In genomic region chr10:75511060-75511459, GRCm38 (mm10) we compare ENCODE assay signal across 14 mouse cellular contexts.
"Had no signal": no experiment of that assay in that cellular context is flagged by ENCODE, and none has a peak within 500 bp of the region (broad histone marks: within the 10 kb centered on the region; RNA-seq: fewer than 3 reads in every experiment).

No protein-coding gene starts in this region.

- H3K4me3 ChIP-seq: limb, embryonic 13.5 days; liver, embryonic 15.5 days; midbrain, embryonic 10.5 days; neural tube, embryonic 13.5 days; stomach, embryonic 15.5 days had no signal

- H3K9me3 ChIP-seq: limb, embryonic 13.5 days; liver, embryonic 15.5 days; midbrain, embryonic 10.5 days; neural tube, embryonic 13.5 days; stomach, embryonic 15.5 days had no signal

- DNase-seq: lung, embryonic 14.5 days; lung, postnatal 10 days; lung, postnatal 4 days; retina, postnatal 1 day; right cerebral cortex, postnatal 4 days; thymus, postnatal 25 days had no signal

- H3K27me3 ChIP-seq: limb, embryonic 13.5 days; liver, embryonic 15.5 days; neural tube, embryonic 13.5 days; stomach, embryonic 15.5 days had no signal

- H3K9ac ChIP-seq: limb, embryonic 13.5 days; liver, embryonic 15.5 days; lung, embryonic 14.5 days; neural tube, embryonic 13.5 days; stomach, embryonic 15.5 days had no signal

- H3K4me2 ChIP-seq: limb, embryonic 13.5 days; liver, embryonic 11.5 days; liver, embryonic 15.5 days; lung, embryonic 14.5 days; neural tube, embryonic 13.5 days; stomach, embryonic 15.5 days had no signal

- ATAC-seq: midbrain, embryonic 16.5 days had no signal

- H3K27ac ChIP-seq: kidney, postnatal 0 days; limb, embryonic 13.5 days; liver, embryonic 15.5 days; midbrain, embryonic 10.5 days; neural tube, embryonic 13.5 days; stomach, embryonic 15.5 days had no signal
